Mouse (Mus musculus): ENCODE results near the gene Sufu. TPM values are rescaled to one million over a fixed set of nuclear protein-coding genes. Genes with fewer than 3 reads are reported as not detected.
A peak's percentile ranks its signal among the peaks of the same experiment; 100 is the strongest.

Gene Sufu
- polyA plus RNA-seq, 1 experiment from 2014 or later = 20.5 TPM

DNA sequence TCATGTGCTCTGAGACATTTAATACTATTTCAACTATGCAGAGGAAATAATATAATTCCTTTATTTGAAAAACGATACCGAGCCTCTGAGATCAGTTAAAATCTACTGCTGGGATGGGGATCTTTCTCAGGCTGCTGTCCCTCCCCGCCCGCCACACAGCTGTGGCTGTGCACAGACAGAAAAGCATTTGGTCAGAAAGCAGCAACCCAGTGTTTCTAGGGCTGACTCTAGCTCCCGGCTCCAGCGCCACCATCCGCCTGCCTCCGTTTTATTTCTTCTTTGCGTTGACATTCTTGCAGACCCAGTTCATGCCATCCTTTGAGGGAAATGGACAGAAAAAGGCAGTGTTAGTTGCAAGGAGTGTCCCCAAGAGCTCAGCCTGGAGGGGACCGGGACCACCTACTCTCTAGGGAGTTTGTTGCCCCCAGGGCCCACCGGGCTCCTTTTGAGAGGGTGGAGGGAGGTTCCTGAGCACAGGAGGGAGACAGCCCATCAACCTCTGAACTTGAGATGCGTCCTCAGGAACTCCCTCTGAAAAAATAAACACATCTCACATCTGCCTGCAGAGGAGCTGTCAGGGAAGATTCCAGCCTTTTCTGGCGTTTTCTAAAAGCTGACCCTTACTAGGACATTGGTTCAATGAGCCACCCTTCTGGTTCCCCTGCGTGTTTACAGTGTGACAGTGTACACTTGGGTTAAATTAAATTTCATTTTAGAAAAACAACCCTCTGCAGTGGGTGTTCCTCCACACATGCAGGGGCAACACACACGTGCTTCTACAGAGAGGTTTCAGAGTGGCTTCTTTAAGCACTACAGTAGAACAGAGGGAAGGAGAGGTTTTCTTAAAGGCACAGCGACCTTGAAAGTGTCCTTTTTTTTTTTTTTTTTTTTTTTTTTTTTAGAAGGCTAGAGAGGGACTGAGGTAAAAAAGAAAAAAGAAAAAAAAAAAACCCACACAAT, 134.7 kb downstream of the Sufu start:
- Histone ChIP-seq H3K4me1 (ENCODE audit: control insufficient read depth, insufficient read depth, low read length) (peaks cover 61% of the 10 kb centered on the region), H3K27ac (ENCODE audit: low read length) (0 out of 2 replicates have a peak overlapping the region, but pooled peaks have one; percentile 17), H3K4me3 (ENCODE audit: low read length) (no peak overlapping the region), H3K36me3 (ENCODE audit: control insufficient read depth, insufficient read depth, low read length) (no peaks in the 10 kb centered on the region), H3K27me3 (replicated peaks; ENCODE audit: control insufficient read depth, insufficient read depth, low read length) (no peaks in the 10 kb centered on the region), H3K4me2 (ENCODE audit: low read depth, low read length) (no peak overlapping the region), H3K9me3 (ENCODE audit: control insufficient read depth, low read length) (no peaks in the 10 kb centered on the region), H3K9ac (ENCODE audit: low read depth, low read length) (0 out of 2 replicates have a peak overlapping the region, but pooled peaks have one; percentile 60)
- no peak for ATAC-seq
- WGBS = 24% methylated on average over 16 of the region's 16 CpGs

DNA sequence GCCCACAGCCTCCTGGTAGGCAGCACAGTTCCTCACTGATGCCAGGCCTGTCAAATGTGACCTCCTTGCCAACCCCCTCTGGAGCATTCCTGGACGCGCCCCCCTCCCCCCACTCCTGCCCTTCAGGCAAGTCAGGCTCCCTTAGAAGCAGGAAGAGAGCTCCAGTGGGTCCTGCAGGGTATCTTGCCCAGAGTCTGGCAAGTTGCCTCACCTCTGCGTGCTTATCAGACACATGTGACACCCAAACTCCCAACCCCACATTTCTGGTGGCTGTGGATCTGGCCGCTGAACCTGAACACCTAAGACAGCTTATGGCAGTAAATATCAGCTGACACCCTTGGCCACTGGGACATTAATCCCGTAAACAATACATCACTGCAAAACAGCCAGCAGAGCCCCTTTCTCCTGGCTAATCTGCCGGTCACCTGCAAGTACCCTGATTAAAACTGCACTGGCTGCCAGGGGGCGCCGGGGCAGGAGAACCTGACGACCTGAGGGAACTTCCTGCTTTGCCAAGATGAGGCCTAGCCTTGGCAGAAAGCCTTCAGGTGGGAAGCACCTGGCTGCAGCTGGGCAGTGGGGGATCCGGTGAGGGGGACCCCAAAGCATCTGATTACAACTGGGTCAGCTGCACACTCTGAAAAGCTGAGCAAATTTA, 135.5 kb downstream of the Sufu start:
- no peaks in the 10 kb centered on the region for H3K36me3 ChIP-seq (ENCODE audit: control insufficient read depth, insufficient read depth, low read length)
- H3K27ac ChIP-seq (ENCODE audit: low read length) = peak overlapping the region; percentile 89
- 30% methylated on average over 10 of the region's 10 CpGs for WGBS
- H3K4me3 ChIP-seq (ENCODE audit: low read length) = no peak overlapping the region
- peak; percentile 37 for ATAC-seq
- no peak overlapping the region for H3K4me2 ChIP-seq (ENCODE audit: low read depth, low read length)
- no peaks in the 10 kb centered on the region for H3K27me3 ChIP-seq (replicated peaks; ENCODE audit: control insufficient read depth, insufficient read depth, low read length)
- H3K9me3 ChIP-seq (ENCODE audit: control insufficient read depth, low read length) = no peaks in the 10 kb centered on the region
- peak overlapping the region; percentile 60 for H3K9ac ChIP-seq (ENCODE audit: low read depth, low read length)
- H3K4me1 ChIP-seq (ENCODE audit: control insufficient read depth, insufficient read depth, low read length) = peaks cover 61% of the 10 kb centered on the region

- no peak for ATAC-seq
- Histone ChIP-seq H3K27ac (ENCODE audit: low read length) (peak overlapping the region; percentile 89), H3K36me3 (ENCODE audit: control insufficient read depth, insufficient read depth, low read length) (no peaks in the 10 kb centered on the region), H3K4me3 (ENCODE audit: low read length) (no peak overlapping the region), H3K9ac (ENCODE audit: low read depth, low read length) (peak overlapping the region; percentile 39; the same call in 1 of the 2 replicates), H3K27me3 (replicated peaks; ENCODE audit: control insufficient read depth, insufficient read depth, low read length) (no peaks in the 10 kb centered on the region), H3K4me1 (ENCODE audit: control insufficient read depth, insufficient read depth, low read length) (peaks cover 58% of the 10 kb centered on the region), H3K4me2 (ENCODE audit: low read depth, low read length) (no peak overlapping the region), H3K9me3 (ENCODE audit: control insufficient read depth, low read length) (no peaks in the 10 kb centered on the region)
- 47% methylated on average over 4 of the region's 4 CpGs for WGBS
These were observed 136.4 kb downstream of the Sufu start for GRCm38 (mm10) chr19:46533066-46533465.

- ATAC-seq = no peak
- Histone ChIP-seq H3K27me3 (replicated peaks; ENCODE audit: control insufficient read depth, insufficient read depth, low read length) (no peaks in the 10 kb centered on the region), H3K4me3 (ENCODE audit: low read length) (no peak overlapping the region), H3K4me2 (ENCODE audit: low read depth, low read length) (no peak overlapping the region), H3K4me1 (ENCODE audit: control insufficient read depth, insufficient read depth, low read length) (peaks cover 55% of the 10 kb centered on the region), H3K9me3 (ENCODE audit: control insufficient read depth, low read length) (no peaks in the 10 kb centered on the region), H3K9ac (ENCODE audit: low read depth, low read length) (peak overlapping the region; percentile 41), H3K36me3 (ENCODE audit: control insufficient read depth, insufficient read depth, low read length) (no peaks in the 10 kb centered on the region), H3K27ac (ENCODE audit: low read length) (peak overlapping the region; percentile 67)
- 78% methylated on average over 5 of the region's 5 CpGs for WGBS
These were observed 136.8 kb downstream of the Sufu start for GRCm38 (mm10) chr19:46533525-46533924.

GRCm38 (mm10) chr19:46534542-46535098, 137.9 kb downstream of the Sufu start:
- Histone ChIP-seq H3K4me3 (ENCODE audit: low read length) (no peak overlapping the region), H3K4me2 (ENCODE audit: low read depth, low read length) (no peak overlapping the region), H3K27ac (ENCODE audit: low read length) (peak overlapping the region; percentile 82), H3K9me3 (ENCODE audit: control insufficient read depth, low read length) (no peaks in the 10 kb centered on the region), H3K36me3 (ENCODE audit: control insufficient read depth, insufficient read depth, low read length) (no peaks in the 10 kb centered on the region), H3K27me3 (replicated peaks; ENCODE audit: control insufficient read depth, insufficient read depth, low read length) (no peaks in the 10 kb centered on the region), H3K9ac (ENCODE audit: low read depth, low read length) (peak overlapping the region; percentile 53), H3K4me1 (ENCODE audit: control insufficient read depth, insufficient read depth, low read length) (peaks cover 44% of the 10 kb centered on the region)
- WGBS = 32% methylated on average over 6 of the region's 6 CpGs
- peak; percentile 70 for ATAC-seq

DNA sequence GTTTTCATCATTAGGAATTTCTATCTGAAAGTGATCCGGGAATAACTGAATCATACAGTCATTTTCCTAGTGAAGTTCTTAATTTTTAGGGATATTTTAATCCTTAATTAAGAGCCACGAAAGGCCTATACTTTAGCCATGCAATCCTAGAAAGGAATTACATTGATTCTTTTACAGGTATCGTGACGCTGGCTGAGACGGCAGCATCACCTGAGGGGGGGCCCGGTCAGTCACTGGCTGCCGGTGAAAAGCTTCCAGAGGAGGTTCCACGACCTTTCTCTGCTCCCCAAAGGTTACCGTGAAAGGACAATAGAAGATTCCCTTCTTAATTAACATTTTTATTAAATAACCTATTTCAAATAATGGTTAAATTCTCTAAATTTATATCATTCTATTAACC, 140.7 kb downstream of the Sufu start:
- no peaks in the 10 kb centered on the region for H3K27me3 ChIP-seq (replicated peaks; ENCODE audit: control insufficient read depth, insufficient read depth, low read length)
- WGBS = 92% methylated on average over 9 of the region's 9 CpGs
- no peak overlapping the region for H3K4me3 ChIP-seq (ENCODE audit: low read length)
- no peaks in the 10 kb centered on the region for H3K36me3 ChIP-seq (ENCODE audit: control insufficient read depth, insufficient read depth, low read length)
- H3K9me3 ChIP-seq (ENCODE audit: control insufficient read depth, low read length) = no peaks in the 10 kb centered on the region
- no peak overlapping the region for H3K27ac ChIP-seq (ENCODE audit: low read length)
- H3K4me2 ChIP-seq (ENCODE audit: low read depth, low read length) = no peak overlapping the region
- peaks cover 19% of the 10 kb centered on the region for H3K4me1 ChIP-seq (ENCODE audit: control insufficient read depth, insufficient read depth, low read length)
- no peak for ATAC-seq
- H3K9ac ChIP-seq (ENCODE audit: low read depth, low read length) = no peak overlapping the region

GRCm38 (mm10) chr19:46538213-46538612, 141.5 kb downstream of the Sufu start:
- Histone ChIP-seq H3K27ac (ENCODE audit: low read length) (no peak overlapping the region), H3K9me3 (ENCODE audit: control insufficient read depth, low read length) (no peaks in the 10 kb centered on the region), H3K36me3 (ENCODE audit: control insufficient read depth, insufficient read depth, low read length) (no peaks in the 10 kb centered on the region), H3K9ac (ENCODE audit: low read depth, low read length) (no peak overlapping the region), H3K4me3 (ENCODE audit: low read length) (no peak overlapping the region), H3K27me3 (replicated peaks; ENCODE audit: control insufficient read depth, insufficient read depth, low read length) (no peaks in the 10 kb centered on the region), H3K4me1 (ENCODE audit: control insufficient read depth, insufficient read depth, low read length) (peaks cover 11% of the 10 kb centered on the region), H3K4me2 (ENCODE audit: low read depth, low read length) (no peak overlapping the region)
- 87% methylated on average over 6 of the region's 6 CpGs for WGBS
- no peak; the same call in 1 of the 2 replicates for ATAC-seq
